Mouse (Mus musculus): ENCODE results near the gene Cst6.
"Not testable (repeated sequence)": the region's sequence is repeated elsewhere in the genome, so short reads cannot be mapped to it uniquely, and the experiment has no call there.

The Cst6 gene

DNA sequence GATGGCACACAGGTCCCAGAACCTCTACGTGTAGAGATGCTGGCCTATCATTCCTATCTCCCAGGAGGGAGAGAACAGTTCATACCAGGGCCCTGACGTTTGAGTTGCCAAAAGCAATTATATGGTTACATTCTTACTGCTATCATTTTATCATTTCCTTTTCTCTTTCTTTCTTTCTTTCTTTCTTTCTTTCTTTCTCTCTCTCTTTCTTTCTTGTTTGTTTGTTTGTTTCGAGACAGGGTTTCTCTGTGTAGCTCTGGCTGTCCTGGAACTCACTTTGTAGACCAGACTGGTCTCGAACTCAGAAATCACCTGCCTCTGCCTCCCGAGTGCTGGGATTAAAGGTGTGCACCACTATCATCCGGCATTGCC lies at the start of gene Cst6:
Gene Cst6 (minus strand): TSS at position 73 of the 372 bp plus-strand sequence.
- DNase-seq: not testable (repeated sequence)

DNA sequence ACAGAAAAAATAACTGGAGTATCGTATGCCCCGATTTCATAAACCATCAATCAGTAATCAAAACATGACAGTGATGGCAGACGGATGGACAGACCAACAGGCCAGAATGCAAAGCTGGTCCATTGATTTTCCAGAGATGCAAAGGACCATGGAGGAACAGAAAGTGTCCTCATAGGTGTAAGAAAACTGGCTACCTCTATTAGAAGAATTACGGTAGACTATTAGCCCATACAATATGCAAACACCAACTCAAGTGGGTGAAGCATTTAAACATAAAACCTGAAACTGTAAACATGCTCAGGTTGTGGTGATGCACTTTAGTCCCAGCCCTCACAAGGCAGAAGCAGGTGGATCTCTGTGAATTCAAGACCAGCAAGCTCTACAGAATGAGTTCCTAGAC lies 46.0 kb upstream of the Cst6 start:
- DNase-seq: no peak

DNA sequence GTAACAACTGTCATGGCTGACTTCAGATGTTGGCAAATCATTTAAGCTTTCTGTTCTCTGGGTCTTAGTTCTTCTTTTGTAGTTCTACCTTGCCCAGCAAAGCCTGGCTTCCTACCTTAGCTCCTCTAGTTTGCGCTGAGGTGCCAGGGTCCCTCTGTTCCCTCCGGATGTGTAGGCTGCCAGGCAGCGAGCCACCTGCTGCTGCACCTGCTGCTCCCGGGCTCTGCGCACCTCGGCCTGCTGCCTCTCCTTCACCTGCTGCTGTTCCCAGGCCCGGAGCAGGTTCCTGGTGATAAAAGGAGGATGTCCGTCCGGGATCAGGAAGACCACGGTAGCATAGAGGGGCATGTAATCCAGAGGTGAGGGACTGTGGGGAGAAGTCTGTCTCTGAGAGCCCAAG lies 44.8 kb upstream of the Cst6 start:
- peak; percentile 55 for DNase-seq

DNA sequence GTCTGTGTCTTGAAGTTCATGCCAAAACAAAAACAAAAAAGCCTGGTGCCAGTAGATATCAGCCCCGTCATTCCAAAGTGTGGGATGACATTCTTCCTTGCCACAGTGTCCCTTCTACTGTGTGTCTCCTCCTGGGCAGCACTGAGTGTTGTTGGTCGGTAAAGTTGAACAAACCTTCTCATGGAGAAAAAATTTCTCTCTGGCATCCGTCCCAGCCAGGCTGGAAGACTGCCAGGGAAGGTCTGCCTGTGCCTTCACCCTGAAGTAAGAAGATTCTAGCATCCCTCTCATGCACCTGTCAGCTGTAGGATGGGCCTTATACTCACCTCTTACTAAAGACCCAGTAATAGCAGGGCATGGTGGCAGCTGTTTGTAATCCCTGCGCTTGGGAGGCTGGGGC lies 43.5 kb upstream of the Cst6 start:
- peak; percentile 69 for DNase-seq

DNA sequence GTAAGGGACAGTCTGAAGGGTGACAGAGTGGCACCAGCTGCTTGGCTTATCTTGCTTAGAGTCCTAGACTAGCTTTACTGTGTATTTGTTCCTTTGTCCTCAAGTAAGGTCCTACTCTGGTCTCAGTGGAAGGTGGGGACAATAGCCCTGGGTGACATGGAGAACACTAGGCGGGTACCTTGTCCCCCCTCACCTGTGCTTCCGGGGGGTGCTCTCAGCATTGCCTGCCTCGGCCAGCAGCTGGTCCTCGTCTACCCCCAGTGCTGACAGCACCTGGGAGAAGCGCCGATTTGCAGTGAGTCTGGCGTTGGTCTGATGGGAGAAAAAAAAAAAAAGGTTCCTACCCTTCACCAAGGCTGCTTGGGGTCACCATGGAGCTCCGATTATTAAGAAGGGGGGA lies 41.0 kb upstream of the Cst6 start:
- no peak for DNase-seq

DNA sequence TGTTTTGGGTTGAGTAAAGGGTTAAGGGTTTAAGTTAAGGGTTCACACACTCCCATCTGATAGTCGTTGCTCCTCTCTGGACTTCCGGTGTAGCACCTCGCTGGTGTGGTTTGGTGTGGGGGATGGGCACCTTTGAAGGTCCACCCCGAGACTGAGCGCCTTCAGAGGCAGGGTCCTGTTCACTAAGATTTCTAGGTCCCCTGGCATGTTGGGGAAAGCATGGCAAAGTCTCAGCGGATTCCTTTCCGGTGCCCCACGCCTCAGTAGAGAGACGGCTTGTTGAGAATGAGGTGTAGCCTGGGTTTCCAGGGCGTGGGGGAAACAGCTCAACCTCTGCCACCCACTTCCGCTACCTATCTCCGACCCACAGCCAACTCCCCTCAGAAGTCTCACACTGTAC lies 40.3 kb upstream of the Cst6 start:
- DNase-seq: peak; percentile 35

DNA sequence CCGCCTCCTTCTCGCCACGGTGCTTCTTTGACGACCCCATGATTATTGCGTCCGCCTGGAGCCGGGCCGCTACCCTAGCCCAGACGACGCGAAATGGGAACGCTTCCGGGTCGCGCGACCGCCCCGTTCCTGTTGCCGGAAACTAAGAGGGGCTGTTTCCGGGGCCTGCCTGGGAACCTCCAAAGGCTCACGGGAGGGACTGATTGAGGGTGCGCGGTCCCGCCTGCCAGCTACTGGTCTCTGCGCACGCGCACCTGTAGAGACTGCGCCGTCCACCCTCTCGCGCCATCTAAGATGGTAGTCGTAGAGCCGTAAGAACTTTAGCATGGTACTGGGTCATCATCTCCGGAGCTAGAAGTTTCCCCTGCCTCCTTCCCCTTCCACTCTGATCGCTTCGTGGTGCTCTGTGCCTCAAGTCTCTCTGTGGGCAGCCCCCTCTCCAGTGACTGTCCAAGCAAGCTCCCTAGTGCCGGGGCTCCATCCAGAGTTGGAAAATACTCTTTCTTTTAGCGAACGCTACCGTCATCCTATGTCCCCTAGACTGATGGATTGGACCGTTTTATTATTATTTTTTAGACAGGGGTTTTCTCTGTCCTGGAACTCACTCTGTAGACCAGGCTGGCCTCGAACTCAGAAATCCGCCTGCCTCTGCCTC lies 39.3 kb upstream of the Cst6 start, which contains the start of gene Sart1:
Gene Sart1 (minus strand): TSS at position 116 of the 655 bp plus-strand sequence.
- peak; percentile 95 for DNase-seq

DNA sequence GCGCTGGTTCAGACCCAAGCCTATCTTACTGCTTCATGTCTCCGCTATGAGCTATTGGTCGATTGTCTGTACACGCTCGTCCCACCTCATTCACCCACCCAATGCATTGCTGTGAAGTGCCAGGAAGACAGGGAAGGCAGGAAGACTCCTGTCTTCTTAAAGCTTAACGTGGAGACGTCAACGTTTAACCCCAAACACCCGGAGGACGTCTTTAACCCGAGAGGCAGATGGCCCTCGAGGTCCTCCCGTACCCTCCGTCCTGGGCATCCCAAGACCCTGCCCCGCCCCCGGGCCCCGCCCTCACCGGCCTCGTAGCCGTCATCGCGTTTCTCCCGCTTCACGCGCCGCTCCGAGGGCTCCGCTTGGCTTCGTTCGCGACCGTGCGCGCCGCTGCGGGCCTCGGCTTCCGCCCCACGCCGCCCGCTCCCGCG lies 38.7 kb upstream of the Cst6 start:
- no peak for DNase-seq

DNA sequence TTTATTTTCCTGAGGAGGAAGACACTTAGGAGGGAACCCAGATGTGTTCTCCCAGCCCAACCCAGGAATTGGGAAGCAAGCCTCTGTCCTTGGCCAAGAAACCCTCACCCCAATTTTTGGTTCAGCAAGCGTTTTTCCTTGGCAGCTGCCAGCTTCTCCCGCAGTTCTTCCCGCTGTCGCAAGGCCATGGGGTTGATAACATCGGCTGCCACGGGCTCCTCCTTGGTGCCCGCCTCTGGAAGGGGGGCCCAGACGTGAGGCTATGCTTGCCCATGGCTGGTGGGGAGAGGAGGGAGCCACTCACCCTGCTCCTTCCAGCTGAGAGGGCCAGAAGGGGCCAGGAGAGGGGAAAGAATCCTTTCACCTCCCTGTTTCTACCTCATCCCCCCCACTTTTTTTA lies 35.3 kb upstream of the Cst6 start:
- no peak for DNase-seq

DNA sequence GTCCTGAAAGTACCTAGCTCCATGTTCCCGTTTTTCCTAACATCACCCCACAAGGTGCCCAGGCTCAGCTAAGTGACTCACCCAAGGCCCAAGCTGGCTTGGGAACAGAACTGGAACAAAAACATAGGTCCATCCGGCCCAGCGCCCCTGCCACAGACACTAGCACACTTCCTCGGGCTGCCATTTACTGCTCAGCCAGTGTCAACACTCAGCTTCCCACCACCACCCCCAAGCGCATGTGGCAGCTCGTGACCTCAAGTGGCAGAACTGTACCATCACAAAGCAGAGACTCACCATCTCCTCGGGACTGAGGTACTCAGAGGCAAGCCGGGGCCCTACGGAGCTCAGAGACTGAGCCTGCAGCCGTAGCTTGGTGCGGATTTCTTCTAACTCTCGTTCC lies 34.0 kb upstream of the Cst6 start:
- no peak for DNase-seq

DNA sequence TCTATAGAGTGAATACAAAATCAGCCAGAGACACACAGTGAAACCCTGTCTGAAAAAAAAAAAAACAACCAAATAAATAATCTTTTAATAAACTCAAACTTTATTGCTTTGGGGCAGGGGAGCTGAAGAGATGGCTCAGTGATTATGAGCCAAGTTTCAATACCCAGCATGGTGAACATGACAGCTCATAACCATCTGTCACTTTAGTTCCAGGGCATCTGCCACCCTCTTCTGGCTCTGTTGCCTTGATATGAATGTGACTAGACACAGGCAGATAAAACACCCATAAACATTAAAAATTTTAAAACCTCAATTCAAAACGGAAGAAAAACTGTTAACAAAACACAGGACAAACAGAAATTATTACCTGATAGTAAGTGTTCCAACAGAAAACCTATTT lies 28.1 kb upstream of the Cst6 start:
- no peak for DNase-seq

DNA sequence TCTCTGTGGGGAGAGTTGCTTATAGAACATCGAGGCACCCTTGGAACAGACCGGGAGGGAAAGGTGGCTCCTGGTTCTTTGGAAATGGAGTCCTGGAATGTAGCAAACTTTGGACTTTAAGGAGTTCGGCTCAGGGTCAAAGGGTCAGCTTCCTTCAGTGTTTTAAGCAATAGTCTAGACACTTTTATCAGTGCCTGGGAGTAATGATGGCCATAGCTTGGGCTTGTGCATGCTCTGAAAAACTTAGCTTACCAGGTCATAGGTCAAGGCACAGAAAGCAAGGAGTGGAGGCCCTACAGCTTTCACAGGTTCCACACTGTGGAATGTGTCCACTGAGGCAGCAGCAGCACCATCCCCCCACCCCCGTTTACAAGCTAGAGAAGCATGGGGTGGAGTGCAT lies 25.4 kb upstream of the Cst6 start:
- no peak for DNase-seq

DNA sequence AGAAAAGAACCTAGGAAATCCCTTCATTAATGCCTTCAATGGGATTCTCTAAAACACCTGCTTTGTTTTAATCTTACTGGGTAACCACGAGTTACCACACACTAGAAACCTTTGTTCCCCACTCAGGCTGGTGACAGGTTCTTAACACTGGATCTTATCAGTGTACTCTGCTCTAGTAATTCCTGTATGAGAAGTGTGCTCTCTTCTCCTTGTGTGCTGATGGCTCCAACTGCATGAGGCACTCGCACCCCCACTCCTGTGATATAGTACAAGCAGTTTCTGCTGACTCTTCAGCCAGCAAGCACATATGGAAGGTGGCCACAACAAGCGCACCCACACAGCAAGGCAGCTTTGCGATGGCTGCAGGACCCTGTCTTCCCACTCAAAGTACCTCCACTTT lies 24.8 kb upstream of the Cst6 start:
- no peak for DNase-seq

DNA sequence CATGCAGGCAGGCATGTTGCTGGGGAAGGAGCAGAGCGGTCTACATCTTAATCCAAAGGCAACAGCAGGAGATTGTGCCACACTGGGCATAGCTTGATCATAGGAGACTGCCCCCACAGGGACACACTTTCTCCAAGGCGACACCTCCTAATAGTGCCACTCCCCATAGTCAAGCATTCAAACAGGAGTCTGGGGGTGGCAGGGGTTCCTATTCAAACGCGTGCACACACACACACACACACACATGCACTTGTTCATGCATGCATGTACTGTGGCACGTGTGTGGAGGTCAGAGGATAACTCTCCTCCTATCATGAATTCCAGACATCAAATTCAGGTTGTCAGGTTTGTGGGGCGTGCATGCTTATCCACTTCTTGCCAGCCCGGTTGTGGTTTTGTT lies 23.4 kb upstream of the Cst6 start:
- no peak for DNase-seq

DNA sequence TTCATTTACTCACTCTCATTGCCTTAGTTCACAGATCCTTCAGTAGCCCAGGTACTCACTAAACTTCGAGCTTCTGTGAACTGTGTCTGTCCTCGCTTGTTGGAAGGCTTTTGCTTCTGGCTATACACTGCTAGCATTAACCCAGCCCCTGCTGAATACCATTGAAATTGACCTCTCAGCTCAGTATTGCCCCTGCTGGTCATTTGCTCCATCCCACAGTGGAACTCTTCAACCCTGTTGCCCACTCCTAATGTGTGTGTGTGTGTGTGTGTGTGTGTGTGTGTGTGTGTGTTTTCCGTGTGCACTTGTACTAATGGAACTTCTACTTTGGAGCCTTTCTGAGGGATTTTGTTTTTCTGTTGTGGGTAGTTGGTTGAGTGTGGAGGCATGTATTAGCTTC lies 21.6 kb upstream of the Cst6 start:
- no peak for DNase-seq

DNA sequence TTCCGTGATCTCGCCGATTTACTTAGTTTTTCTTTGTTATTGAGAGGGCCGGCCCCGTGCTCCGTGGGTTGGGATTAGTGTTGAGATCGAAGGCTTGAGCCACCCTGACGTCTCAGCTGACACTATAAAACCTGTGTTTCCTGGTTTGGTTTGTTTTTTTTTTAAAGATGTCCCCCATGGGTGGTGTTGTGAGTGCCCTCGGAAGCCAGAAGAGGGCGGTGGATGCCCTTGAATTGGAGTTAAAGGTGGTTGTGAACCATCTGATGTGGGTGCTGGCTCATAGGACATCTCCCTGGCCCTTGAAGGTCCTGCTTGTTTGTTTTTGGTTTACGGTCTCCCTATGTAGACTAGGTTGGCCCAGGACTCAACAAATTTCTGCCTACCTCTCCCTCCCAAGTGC lies 18.1 kb upstream of the Cst6 start:
- DNase-seq: no peak

DNA sequence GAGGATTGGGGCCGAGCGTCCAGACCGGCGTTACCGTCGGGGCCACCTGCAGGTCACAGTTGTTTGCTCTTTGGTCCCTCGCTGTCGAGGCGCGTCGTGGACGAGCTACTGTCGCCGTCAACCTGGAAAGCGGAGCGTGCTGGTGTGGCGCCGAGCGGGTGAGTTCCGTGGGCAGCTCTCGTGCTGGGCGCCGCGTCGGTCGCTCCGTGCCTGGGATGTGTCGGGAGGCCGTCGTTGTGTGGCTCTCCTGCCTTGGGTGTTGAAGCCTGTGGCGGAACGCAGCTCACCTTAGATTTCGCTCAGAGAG lies 17.6 kb upstream of the Cst6 start, which contains the start of gene Banf1:
Gene Banf1 (minus strand): TSS at position 116 of the 307 bp plus-strand sequence.
- no peak for DNase-seq

DNA sequence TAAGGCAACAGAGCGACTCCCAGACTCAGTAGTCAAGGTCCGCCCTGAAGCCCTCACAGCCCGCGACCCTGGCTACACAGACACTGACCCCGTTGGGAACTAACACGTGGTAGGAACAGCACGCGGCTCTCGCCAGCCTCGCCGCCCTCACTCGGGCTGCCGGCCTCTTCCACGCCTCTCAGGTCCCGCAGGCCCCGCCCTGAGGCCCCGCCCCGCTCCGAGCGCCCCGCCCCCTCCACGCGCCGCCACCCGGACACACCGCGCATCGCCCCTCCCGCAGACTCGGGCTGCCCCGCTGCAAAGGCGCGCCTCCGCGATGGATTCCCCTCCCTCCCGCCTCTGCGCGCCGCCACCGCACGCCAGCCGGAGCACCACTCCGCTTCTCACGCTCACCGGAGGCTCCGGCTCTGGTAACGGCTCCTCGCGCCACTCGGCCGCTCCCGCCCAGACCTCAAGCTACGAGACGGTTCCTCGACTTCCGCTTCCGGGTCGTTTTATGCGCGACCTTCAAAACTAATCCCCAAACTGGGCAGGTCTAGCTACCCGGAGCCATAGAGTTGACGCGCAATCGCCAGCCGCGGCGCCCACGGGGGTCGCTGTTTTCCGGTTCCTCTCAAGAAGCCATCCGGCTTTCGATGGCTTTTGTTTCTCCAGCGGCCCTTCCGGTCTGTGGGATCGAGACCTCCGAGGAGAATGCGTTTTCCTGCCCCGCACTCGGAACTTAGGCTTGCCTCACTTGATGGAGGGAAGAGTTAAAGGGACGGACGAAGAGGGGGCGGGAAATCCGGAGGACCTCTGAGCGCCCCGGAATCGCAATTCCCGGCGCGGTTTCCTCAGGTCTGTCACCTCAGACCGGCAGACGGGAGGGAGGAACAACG lies 17.0 kb upstream of the Cst6 start, which contains the start of gene Eif1ad:
Gene Eif1ad (plus strand): TSS at position 567 of the 878 bp plus-strand sequence.
- peak; percentile 95 for DNase-seq

DNA sequence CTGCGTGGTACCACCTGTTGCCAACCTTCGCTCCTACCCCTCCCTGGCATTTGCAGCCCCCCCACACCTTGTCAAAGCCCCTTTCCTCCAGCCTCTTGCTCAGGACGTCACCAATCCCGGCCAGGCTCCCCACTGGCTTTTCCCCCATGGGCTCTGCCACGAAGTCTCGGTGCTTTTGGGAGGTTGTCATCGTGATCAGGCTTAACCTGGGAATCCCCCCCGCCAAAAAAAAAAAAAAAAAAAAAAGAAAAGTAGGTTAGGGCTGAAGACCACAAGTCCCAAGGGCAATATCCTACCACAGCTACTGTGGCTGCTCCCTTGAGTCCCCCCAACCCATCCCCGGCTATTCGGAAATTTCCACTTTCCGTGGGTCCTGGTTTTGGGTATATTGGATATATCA lies 16.4 kb upstream of the Cst6 start:
- DNase-seq: no peak

DNA sequence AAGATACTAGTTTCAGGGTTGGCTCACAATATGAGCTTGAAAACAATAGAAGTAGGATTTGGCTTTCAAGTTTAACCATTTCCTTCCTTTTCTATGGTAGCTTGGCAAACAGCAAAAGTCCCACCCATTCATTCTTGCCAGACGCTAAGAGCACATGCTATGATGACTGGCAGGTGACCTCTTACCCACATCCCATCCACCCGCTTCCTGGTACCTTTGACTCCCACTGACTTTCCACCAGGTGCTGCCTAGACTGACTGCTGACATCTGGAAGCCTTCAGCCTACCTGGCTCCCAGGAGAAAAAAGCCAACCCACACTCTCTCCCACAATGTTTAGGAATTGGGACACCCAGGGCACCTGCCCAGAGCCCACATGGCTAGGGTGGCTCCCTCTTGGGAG lies 14.8 kb upstream of the Cst6 start:
- no peak for DNase-seq

DNA sequence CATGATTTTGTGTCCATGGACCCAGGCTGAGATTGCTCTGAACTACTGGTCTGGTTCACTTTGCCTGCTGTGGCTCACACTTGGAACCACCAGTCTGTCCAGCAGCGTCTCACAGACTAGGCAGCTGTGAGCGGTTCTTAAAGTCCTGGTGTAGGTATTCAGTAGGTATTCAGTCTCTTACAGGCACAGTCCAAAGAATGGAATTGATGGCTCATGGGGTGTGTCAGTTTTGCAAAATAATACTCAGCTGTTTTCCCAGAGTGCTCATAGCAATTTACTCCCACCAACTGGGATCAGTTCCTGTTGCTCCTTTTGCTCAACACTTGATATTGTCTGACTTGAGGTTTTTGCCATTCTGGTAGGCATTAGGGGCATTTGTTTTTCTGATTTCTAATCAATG lies 12.8 kb upstream of the Cst6 start:
- DNase-seq: no peak

DNA sequence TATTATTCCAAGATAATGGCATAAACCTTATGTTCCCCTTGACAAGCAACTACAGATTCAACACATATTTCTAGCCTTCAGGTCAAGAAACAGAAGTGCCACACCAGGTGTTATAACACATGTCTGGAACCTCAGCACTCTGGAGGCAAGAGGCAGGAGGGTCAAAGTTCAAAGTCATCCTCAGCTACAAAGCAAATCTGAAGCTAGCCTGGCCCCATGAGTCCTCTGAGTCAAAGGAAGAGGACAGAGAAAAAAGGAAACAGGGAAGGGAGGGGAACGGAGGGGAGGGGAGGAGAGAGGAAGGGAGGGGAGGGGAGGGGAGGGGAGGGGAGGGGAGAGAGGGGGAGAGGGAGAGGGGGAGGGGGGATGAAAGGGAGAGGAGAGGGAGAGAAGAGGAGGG lies 6.7 kb upstream of the Cst6 start:
- DNase-seq: no peak

DNA sequence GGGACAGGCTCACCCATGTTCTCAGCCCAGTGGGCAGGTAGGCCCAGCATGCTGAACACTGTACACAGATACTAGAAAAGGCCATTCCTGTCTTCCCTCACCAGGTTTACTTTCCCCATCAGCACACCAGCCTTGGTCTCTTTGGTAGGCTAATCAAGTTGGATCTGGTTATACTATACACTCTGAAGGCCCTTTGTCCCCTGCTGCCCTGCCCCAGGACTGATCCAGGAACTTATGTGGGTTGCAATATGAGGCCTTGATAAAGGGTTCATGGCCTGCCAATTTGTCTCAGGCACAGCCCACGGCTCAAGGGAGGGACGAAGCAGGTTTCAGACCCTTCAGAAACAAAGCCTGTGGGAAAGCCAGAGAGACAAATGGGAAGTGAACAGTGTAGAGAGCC lies 4.2 kb upstream of the Cst6 start:
- DNase-seq: no peak
